Mouse (Mus musculus) heart, adult 2 months (tissue): Measurements from ENCODE around the gene Mctp1. TPM values are rescaled to one million over a fixed set of nuclear protein-coding genes. Genes with fewer than 3 reads are reported as not detected.
"Not testable (repeated sequence)": the region's sequence is repeated elsewhere in the genome, so short reads cannot be mapped to it uniquely, and the experiment has no call there.

Experiments used
- DNase-seq, 2 experiments: peaks; one replicate each; pipeline ENCODE4 v3.0.0; 2021
- H3K27ac ChIP-seq: fragments of 200-600 bp; 2 replicates; pipeline ENCODE4 v1.8.1; 2022
- H3K27me3 ChIP-seq: fragments of 200-500 bp; 2 replicates; pipeline ENCODE4 v1.6.1; 2012; ENCODE audit warnings: mild to moderate bottlenecking, low read length, inconsistent platforms, mixed read lengths; ENCODE audit not compliant: control insufficient read depth, insufficient read depth
- H3K36me3 ChIP-seq: fragments of 200-500 bp; 2 replicates; pipeline ENCODE4 v1.6.1; 2012; ENCODE audit warnings: low read length, inconsistent platforms; ENCODE audit not compliant: control insufficient read depth, insufficient read depth
- H3K4me1 ChIP-seq: fragments of 200-500 bp; 2 replicates; pipeline ENCODE4 v1.6.1; 2011; ENCODE audit warnings: low read length; ENCODE audit not compliant: control insufficient read depth, insufficient read depth
- H3K4me3 ChIP-seq: fragments of 200-600 bp; 2 replicates; pipeline ENCODE4 v1.8.1; 2022
- H3K79me2 ChIP-seq: fragments of 200-500 bp; replicated peaks from 2 replicates; pipeline ENCODE4 v1.6.1; 2012; ENCODE audit warnings: mild to moderate bottlenecking, inconsistent platforms, low read length, moderate library complexity, mixed read lengths; ENCODE audit not compliant: control insufficient read depth, insufficient read depth
- H3K9ac ChIP-seq: fragments of 200-500 bp; 2 replicates; pipeline ENCODE4 v1.6.1; 2012; ENCODE audit warnings: low read depth, mild to moderate bottlenecking, control low read depth, inconsistent platforms, low read length, mixed read lengths
- CTCF ChIP-seq: fragments of 200-600 bp; IDR thresholded peaks from 2 replicates; pipeline ENCODE4 v1.8.1; 2022; ENCODE audit warnings: antibody characterized with exemption, mild to moderate bottlenecking, moderate library complexity
- EP300 ChIP-seq: fragments of 200-500 bp; IDR thresholded peaks from 2 replicates; pipeline ENCODE4 v1.6.1; 2011; ENCODE audit warnings: low read depth, low read length, control low read depth; ENCODE audit not compliant: insufficient read depth
- POLR2A ChIP-seq: fragments of 200-500 bp; IDR thresholded peaks from 2 replicates; pipeline ENCODE4 v1.6.1; 2011; ENCODE audit warnings: mild to moderate bottlenecking, low read depth, low read length, control low read depth; ENCODE audit not compliant: insufficient read depth
- WGBS: fragments of 180-500 bp; shearing (Covaris S2); methylation state at CpG from one replicate; pipeline ENCODE4 v1.1.7; 2018; 5-methylcytosine and 5-hydroxymethylcytosine counted together
- intact Hi-C: fragments of 180-260 bp; cut with DNase I; formaldehyde crosslinking; loops from one replicate; pipeline ENCODE4 v1.15.1; 2025
- long read RNA-seq: library from polyadenylated mRNA; stranded (forward); transcript quantifications from one replicate; pipeline ENCODE4 v2.0.0, GENCODE M21; 2021
- polyA plus RNA-seq: library from polyadenylated mRNA; depleted of rRNA; stranded (reverse); fragments of >200 nt; gene quantifications from 2 replicates; pipeline ENCODE4 v1.2.3, GENCODE M21; 2012; rRNA removed
- total RNA-seq, 2 experiments: library from RNA; stranded (reverse); gene quantifications; 2 replicates each; pipeline ENCODE4 v1.2.3; 2021

The Mctp1 gene
- total RNA-seq (1 to 10 TPM; 2.5 to 4.3 TPM), polyA plus RNA-seq (0.43 and 0.61 TPM in 2 replicates)
- long read RNA-seq: 0 reads

DNA sequence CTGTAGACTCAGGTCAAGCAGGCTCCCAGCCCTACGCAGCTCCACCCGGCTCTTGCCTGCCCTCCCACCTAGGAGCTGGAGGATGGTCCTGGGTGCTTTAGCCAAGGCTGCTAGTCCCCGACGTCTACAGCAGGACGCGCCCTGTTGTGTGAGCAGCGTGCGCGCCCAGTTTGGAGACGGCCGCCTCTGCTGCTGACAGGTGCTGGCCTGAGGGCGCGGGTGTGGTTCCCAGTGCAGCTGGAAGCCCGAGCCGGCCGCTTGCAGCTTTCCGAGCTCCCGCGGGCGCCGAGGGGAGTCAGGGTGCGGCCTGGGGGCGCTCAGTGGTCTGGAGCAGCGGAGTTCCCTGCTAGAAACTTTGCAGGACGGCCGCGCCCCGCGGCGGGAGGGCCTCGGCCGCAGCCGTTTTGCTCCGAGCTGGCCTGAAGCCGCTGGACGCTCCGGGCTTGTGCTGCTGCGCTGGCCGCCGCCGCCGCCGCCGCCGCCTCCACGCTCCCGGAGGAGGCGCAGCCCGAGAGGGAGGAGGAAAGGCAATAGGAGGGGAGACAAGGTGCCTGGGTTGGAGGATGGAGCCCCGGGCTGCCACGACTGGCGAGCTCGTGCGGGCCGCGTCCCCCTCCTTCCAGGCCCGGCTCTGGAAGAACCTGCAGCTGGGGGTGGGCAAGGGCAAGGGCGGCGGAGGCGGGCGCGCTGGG, at the start of gene Mctp1:
TSS of gene Mctp1 (plus strand) at position 564 of the 692 bp plus-strand sequence.
- Histone ChIP-seq H3K4me3 (peak within 1 kb of the TSS; percentile 55), H3K4me1 (no peaks in the 10 kb centered on the region), H3K9ac (peak within 1 kb of the TSS; percentile 64), H3K79me2 (no peaks in the 10 kb centered on the region), H3K27me3 (peaks cover 6% of the 10 kb centered on the region), H3K27ac (no peak within 1 kb of the TSS; the same call in none of the 2 replicates), H3K36me3 (no peaks in the 10 kb centered on the region)
- DNase-seq: peak; percentile 67 to 69
- under 1% methylated on average over 61 of the region's 62 CpGs for WGBS
- TF ChIP-seq POLR2A: no peak
- no peak for TF ChIP-seq CTCF
- no peak for TF ChIP-seq EP300
- intact Hi-C loops: no loop called here

DNA sequence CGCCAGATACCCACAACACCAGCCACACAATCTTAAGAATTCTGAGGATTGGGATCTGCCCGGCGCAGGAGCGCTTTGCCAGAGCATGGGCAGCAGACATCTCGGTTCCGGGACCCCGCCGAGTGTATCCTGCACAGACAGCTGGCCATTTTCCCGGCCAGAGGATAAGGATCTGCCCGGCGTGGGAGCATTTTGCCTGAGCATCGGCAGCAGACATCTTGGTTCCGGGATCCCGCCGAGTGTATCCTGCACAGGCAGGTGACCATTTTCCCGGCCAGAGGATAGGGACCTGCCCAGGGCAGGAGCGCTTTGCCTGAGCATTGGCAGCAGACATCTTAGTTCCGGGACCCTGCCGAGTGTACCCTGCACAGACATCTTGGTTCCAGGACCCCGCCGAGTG, 38.4 kb upstream of the Mctp1 start:
- 52% methylated on average over 21 of the region's 21 CpGs for WGBS
- H3K27ac ChIP-seq, H3K4me3 ChIP-seq, H3K36me3 ChIP-seq, H3K9ac ChIP-seq, H3K79me2 ChIP-seq, DNase-seq, H3K4me1 ChIP-seq, intact Hi-C loops, H3K27me3 ChIP-seq: not testable (repeated sequence)

DNA sequence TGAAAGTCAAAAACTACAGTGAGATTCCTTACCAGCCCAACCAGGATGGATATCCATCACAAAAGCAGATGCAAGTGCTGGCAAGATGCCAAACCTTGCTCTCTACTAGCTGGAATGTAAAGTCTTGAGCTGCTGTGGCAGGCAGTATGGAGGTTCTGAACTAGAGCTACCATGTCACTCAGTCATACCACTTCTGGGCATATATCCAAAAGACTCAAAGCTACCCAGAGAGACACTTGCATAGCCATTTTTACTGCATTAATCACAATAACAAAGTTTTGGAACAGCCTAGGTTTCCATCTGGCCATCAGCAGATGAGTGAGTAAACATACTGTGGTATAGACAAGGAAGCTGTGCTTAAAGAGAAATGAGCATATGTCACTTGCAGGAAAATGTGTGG, 25.6 kb upstream of the Mctp1 start:
- H3K9ac ChIP-seq: no peak overlapping the region
- H3K27ac ChIP-seq: no peak overlapping the region
- no peaks in the 10 kb centered on the region for H3K27me3 ChIP-seq
- H3K36me3 ChIP-seq: no peaks in the 10 kb centered on the region
- no peaks in the 10 kb centered on the region for H3K79me2 ChIP-seq
- intact Hi-C loops: no loop called here
- H3K4me1 ChIP-seq: no peaks in the 10 kb centered on the region
- no peak overlapping the region for H3K4me3 ChIP-seq
- no peak for TF ChIP-seq CTCF
- TF ChIP-seq EP300: no peak
- no peak for TF ChIP-seq POLR2A
- DNase-seq: no peak

DNA sequence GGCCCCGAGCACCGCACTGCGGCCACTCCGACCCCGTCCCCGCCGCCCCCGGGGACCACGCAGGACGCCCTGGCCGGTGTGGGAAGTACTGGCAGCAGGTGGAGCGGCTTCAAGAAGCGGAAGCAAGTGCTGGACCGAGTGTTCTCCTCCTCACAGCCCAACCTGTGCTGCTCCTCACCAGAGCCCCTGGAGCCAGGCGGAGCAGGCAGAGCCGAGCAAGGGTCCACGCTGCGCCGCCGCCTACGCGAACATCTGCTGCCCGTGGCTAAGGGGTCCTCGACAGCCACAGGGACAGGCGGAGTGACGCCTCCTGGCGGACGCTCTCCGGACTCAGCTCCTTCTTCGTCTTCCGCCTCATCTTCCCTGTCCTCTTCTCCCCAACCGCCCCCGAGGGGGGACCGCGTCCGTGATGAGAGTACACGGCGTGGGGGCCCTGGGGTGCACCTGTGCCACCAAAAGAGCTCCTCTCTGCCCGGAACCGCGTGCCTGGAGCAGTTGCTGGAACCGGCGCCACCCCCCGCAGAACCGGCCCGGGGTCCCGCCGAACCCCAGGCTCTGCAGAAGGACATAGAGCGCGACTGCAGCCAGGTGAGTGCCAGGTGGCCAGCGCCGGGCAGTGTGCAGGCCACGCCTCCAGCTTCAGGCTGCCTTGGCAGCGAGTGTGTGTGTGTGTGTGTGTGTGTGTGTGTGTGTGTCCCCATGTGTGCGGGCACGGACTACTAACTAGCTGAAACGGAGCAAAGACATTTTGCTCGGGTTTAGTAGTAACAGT, 515 bp downstream of the Mctp1 start:
- TF ChIP-seq CTCF (peak; percentile 44), EP300 (no peak)
- WGBS: 3% methylated on average over 58 of the region's 58 CpGs
- intact Hi-C loops: no loop called here
- peaks cover 6% of the 10 kb centered on the region for H3K27me3 ChIP-seq
- no peaks in the 10 kb centered on the region for H3K36me3 ChIP-seq
- H3K4me1 ChIP-seq: no peaks in the 10 kb centered on the region
- H3K79me2 ChIP-seq: no peaks in the 10 kb centered on the region
- H3K9ac ChIP-seq: peak overlapping the region; percentile 64
- DNase-seq: peak; percentile 58 to 62
- peak overlapping the region; percentile 55 for H3K4me3 ChIP-seq
- H3K27ac ChIP-seq: no peak overlapping the region; the same call in 1 of the 2 replicates

DNA sequence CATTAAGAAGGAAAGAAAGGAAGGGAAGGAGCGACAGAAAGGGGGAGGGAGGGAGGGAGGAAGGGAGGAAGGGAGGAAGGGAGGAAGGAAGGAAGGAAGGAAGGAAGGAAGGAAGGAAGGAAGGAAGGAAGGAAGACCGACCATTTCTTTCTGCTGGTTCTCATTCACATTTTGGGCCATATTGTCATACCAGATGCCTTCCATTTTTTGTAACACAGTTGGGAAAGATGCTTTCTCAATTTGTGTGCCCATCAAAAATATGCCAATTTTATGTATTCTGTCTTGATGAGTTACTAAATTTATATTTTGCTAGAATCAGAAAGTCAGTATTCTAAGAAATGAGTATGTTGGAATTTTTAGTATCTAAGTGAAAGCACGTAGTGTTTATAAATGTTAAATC, 4.3 kb downstream of the Mctp1 start:
- no peak overlapping the region for H3K9ac ChIP-seq
- intact Hi-C loops: no loop called here

GRCm38 (mm10) chr13:76391920-76392319, 7.6 kb downstream of the Mctp1 start:
- no peaks in the 10 kb centered on the region for H3K4me1 ChIP-seq
- no peak for TF ChIP-seq EP300
- no peak for TF ChIP-seq POLR2A
- TF ChIP-seq CTCF: no peak
- no peaks in the 10 kb centered on the region for H3K36me3 ChIP-seq
- no peaks in the 10 kb centered on the region for H3K79me2 ChIP-seq
- H3K27me3 ChIP-seq: no peaks in the 10 kb centered on the region
- DNase-seq: no peak
- no peak overlapping the region for H3K9ac ChIP-seq
- no peak overlapping the region for H3K4me3 ChIP-seq
- 38% methylated on average over 2 of the region's 2 CpGs for WGBS
- intact Hi-C loops: no loop called here
- no peak overlapping the region for H3K27ac ChIP-seq

More for the DNA sequence above, 4.3 kb downstream of the Mctp1 start:
- H3K79me2 ChIP-seq: no peaks in the 10 kb centered on the region
- H3K4me1 ChIP-seq: no peaks in the 10 kb centered on the region
- no peaks in the 10 kb centered on the region for H3K36me3 ChIP-seq
- no peak overlapping the region for H3K4me3 ChIP-seq
- H3K27me3 ChIP-seq: peaks cover 6% of the 10 kb centered on the region
- DNase-seq: no peak
- TF ChIP-seq EP300 (no peak), CTCF (no peak), POLR2A (no peak)
- no peak overlapping the region for H3K27ac ChIP-seq
- 66% methylated on average over 3 of the region's 3 CpGs for WGBS
